Mouse (Mus musculus) kidney, embryonic 14.5 days (tissue): ENCODE data around the gene Gm21921. TPM values are rescaled to one million over a fixed set of nuclear protein-coding genes. Genes with fewer than 3 reads are reported as not detected.
"Not testable (repeated sequence)": the region's sequence is repeated elsewhere in the genome, so short reads cannot be mapped to it uniquely, and the experiment has no call there.

Source experiments
- ATAC-seq: fragments of 200-750 bp; cut with Nextera tagmentation; 2 replicates; pipeline ENCODE4 v1.8.0; 2017; ENCODE audit warnings: moderate number of reproducible peaks, mild to moderate bottlenecking, moderate TSS enrichment, moderate library complexity; ENCODE audit not compliant: low FRiP score, low TSS enrichment
- H3K27ac ChIP-seq: fragments of 300-500 bp; sonication (generic); 2 replicates; pipeline ENCODE4 v1.5.1; 2014; ENCODE audit warnings: low read depth, mild to moderate bottlenecking, low read length, moderate library complexity, mixed read lengths
- H3K27me3 ChIP-seq: fragments of 300-500 bp; sonication (generic); 2 replicates; pipeline ENCODE4 v1.6.1; 2014; ENCODE audit warnings: mild to moderate bottlenecking, low read length; ENCODE audit not compliant: control insufficient read depth, insufficient read depth
- H3K36me3 ChIP-seq: fragments of 300-500 bp; sonication (generic); 2 replicates; pipeline ENCODE4 v1.6.1; 2014; ENCODE audit warnings: low read length, mixed read lengths; ENCODE audit not compliant: control insufficient read depth, insufficient read depth
- H3K4me1 ChIP-seq: fragments of 300-500 bp; sonication (generic); 2 replicates; pipeline ENCODE4 v1.6.1; 2014; ENCODE audit warnings: low read length, mixed read lengths; ENCODE audit not compliant: control insufficient read depth, insufficient read depth
- H3K4me2 ChIP-seq: fragments of 300-500 bp; sonication (generic); replicated peaks from 2 replicates; pipeline ENCODE4 v1.6.1; 2014; ENCODE audit warnings: low read depth, mild to moderate bottlenecking, low read length
- H3K4me3 ChIP-seq: fragments of 300-500 bp; sonication (generic); 2 replicates; pipeline ENCODE4 v1.5.1; 2014; ENCODE audit warnings: mild to moderate bottlenecking, low read length
- H3K9ac ChIP-seq: fragments of 300-500 bp; sonication (generic); 2 replicates; pipeline ENCODE4 v1.6.1; 2014; ENCODE audit warnings: low read depth, mild to moderate bottlenecking, low read length, moderate library complexity
- H3K9me3 ChIP-seq: fragments of 300-500 bp; sonication (generic); 2 replicates; pipeline ENCODE4 v1.6.1; 2016; ENCODE audit warnings: low read length; ENCODE audit not compliant: control insufficient read depth
- WGBS: fragments of 180-500 bp; shearing (Covaris S2); extraction: QIAGEN DNeasy Blood & Tissue Kit; methylation state at CpG from one replicate; pipeline ENCODE4 v1.1.7; 2014; 5-methylcytosine and 5-hydroxymethylcytosine counted together
- polyA plus RNA-seq: library from polyadenylated mRNA; unstranded; fragments of >200 nt; fragmentation: Nextera tagmentation; extraction: Ambion mirVana; gene quantifications from 2 replicates; pipeline ENCODE4 v1.2.1, GENCODE M21; 2014

Gene Gm21921
- polyA plus RNA-seq, result not detected in 2 replicates

DNA sequence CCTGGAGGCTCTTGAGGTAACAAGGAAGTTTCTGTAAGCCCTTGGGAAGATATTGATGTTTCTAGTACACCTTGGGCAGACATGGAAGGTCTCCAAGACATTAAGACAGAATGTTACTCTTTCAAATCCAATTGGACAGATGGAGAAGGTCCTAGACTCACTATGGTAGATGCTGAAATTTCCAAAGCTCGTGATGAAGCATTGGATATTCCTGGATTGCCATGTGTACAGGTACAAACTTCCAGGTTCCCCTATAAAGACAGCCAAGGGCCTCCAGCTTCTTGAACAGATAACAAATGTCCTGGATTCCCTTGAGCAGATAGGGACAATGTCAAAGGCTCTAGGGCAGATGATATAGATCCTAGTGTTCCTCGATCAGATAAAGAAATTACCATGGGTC lies at the start of gene Gm21921:
Gene Gm21921 (minus strand): TSS at position 101 of the 400 bp plus-strand sequence.
- H3K27ac ChIP-seq, H3K27me3 ChIP-seq, H3K9ac ChIP-seq, H3K4me1 ChIP-seq, H3K4me2 ChIP-seq, H3K9me3 ChIP-seq, H3K4me3 ChIP-seq, H3K36me3 ChIP-seq, ATAC-seq: not testable (repeated sequence)
- WGBS, result no CpG with 5 or more reads among the region's 2 CpGs
